Mouse (Mus musculus): Measurements from ENCODE around the gene Ltb4r2.

- TF ChIP-seq CTCF (IDR thresholded peaks at IDR 0.05; ENCODE audit: borderline replicate concordance, extremely low read depth, insufficient read depth, insufficient read length) (no peak), POLR2A (IDR thresholded peaks at IDR 0.05; ENCODE audit: borderline replicate concordance, extremely low read depth, insufficient read depth, insufficient read length, poor library complexity, severe bottlenecking) (no peak)
Observed at GRCm38 (mm10) chr14:55782361-55782960, 21.2 kb downstream of the Ltb4r2 start.
